Mouse (Mus musculus) layer of hippocampus, adult 11-12 months (tissue): ENCODE results near the gene Vamp1.

ENCODE experiments used
- DNase-seq: peaks from one replicate; pipeline ENCODE4 v3.0.0; 2022; ENCODE audit warnings: low spot score

Vamp1 gene

DNA sequence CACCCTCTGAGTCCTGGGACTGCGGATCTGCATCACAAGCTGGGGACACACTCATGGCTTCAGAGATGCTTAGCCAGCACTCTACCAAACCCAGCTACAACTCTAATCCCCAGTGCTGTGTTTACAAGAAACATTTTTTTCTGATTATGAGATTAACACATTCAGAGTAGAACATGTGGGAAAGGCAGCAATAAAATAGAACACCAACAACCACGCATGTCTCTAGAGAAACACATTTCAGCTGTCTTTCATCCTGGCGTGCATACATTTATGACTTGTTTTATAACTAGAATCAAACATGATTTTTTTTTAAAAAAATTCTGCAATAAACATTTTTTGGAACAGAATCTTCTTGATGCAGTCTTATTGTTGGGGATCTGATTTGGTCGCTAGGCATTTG is 71.6 kb downstream of the Vamp1 start:
- no peak for DNase-seq

DNA sequence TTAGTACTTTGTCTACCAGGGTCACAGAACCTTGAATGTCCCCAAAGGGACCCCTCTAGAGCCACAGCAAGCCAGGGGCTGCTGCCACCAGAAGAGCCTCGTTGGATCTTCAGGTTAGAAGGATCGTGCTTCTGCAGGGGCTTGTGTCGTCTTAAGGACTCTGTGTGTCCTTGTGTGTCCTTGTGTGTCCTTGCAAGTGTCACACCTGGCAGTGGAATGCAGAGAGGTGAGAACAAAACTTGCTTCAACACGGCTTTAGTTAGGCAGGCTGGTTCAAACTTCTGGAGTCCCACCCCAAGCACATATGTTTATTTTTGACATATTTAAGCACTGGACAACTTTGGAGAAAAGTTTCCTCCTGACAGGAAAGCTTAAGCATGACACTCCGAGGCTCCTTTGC is 73.4 kb downstream of the Vamp1 start:
- no peak for DNase-seq

GRCm38 (mm10) chr6:125291329-125291728 is 76.0 kb downstream of the Vamp1 start:
- DNase-seq = peak; percentile 44

- DNase-seq = no peak
Measured at GRCm38 (mm10) chr6:125292256-125292655, 76.9 kb downstream of the Vamp1 start.

GRCm38 (mm10) chr6:125294049-125294448 is 78.7 kb downstream of the Vamp1 start:
- no peak for DNase-seq
